Mouse (Mus musculus) left cerebral cortex, adult 9 months (tissue): ENCODE results near the gene Wnk2.

Experiments
- DNase-seq, 2 experiments: peaks; one replicate each; pipeline ENCODE4 v3.0.0; 2022; ENCODE audit warnings: low spot score in 2 of 2

Wnk2 gene

GRCm38 (mm10) chr13:49143323-49143722 is 4.5 kb downstream of the Wnk2 start:
- DNase-seq, result no peak

- DNase-seq, result no peak
Observed at GRCm38 (mm10) chr13:49142396-49142795, 5.4 kb downstream of the Wnk2 start.

- no peak for DNase-seq
Observed at GRCm38 (mm10) chr13:49140567-49140966, 7.2 kb downstream of the Wnk2 start.

GRCm38 (mm10) chr13:49134491-49134890 is 13.3 kb downstream of the Wnk2 start:
- DNase-seq, result no peak

- no peak for DNase-seq
Observed at GRCm38 (mm10) chr13:49133125-49133524, 14.7 kb downstream of the Wnk2 start.

GRCm38 (mm10) chr13:49131946-49132687 is 15.7 kb downstream of the Wnk2 start:
- DNase-seq, result no peak

- no peak for DNase-seq
Observed at GRCm38 (mm10) chr13:49131342-49131855, 16.4 kb downstream of the Wnk2 start.

- peak; percentile 53 to 70 for DNase-seq
Observed at GRCm38 (mm10) chr13:49129845-49130244, 18.0 kb downstream of the Wnk2 start.

- DNase-seq, result no peak
Observed at GRCm38 (mm10) chr13:49129154-49129553, 18.7 kb downstream of the Wnk2 start.

GRCm38 (mm10) chr13:49127844-49128631 is 19.8 kb downstream of the Wnk2 start:
- peak; percentile 36 to 46 for DNase-seq

- DNase-seq, result no peak
Observed at GRCm38 (mm10) chr13:49122106-49122505, 25.7 kb downstream of the Wnk2 start.

- DNase-seq, result no peak
Observed at GRCm38 (mm10) chr13:49117563-49117962, 30.3 kb downstream of the Wnk2 start.

- DNase-seq, result no peak
Observed at GRCm38 (mm10) chr13:49114921-49115320, 32.9 kb downstream of the Wnk2 start.

- DNase-seq, result no peak
Observed at GRCm38 (mm10) chr13:49114116-49114515, 33.7 kb downstream of the Wnk2 start.

- DNase-seq, result no peak
Observed at GRCm38 (mm10) chr13:49113345-49113744, 34.5 kb downstream of the Wnk2 start.

GRCm38 (mm10) chr13:49112652-49113051 is 35.2 kb downstream of the Wnk2 start:
- DNase-seq, result no peak

- no peak for DNase-seq
Observed at GRCm38 (mm10) chr13:49109665-49110064, 38.1 kb downstream of the Wnk2 start.

GRCm38 (mm10) chr13:49108119-49108846 is 39.5 kb downstream of the Wnk2 start:
- DNase-seq, result no peak

GRCm38 (mm10) chr13:49103913-49104312 is 43.9 kb downstream of the Wnk2 start:
- DNase-seq, result no peak

- no peak for DNase-seq
Observed at GRCm38 (mm10) chr13:49103235-49103634, 44.6 kb downstream of the Wnk2 start.

- peak in 1 of 2 experiments; percentile 73 for DNase-seq
Observed at GRCm38 (mm10) chr13:49100417-49100816, 47.4 kb downstream of the Wnk2 start.

- no peak for DNase-seq
Observed at GRCm38 (mm10) chr13:49096826-49097225, 51.0 kb downstream of the Wnk2 start.
